Mouse (Mus musculus) ES-Bruce4 (cell line): Measurements from ENCODE around the gene Ap2b1. TPM values are rescaled to one million over a fixed set of nuclear protein-coding genes. Genes with fewer than 3 reads are reported as not detected.
"Not testable (repeated sequence)": the region's sequence is repeated elsewhere in the genome, so short reads cannot be mapped to it uniquely, and the experiment has no call there.

Experiments
- H3K27ac ChIP-seq: 2 replicates; pipeline ENCODE4 v1.5.1; 2012; ENCODE audit warnings: low read length, inconsistent platforms; ENCODE audit not compliant: insufficient read depth
- H3K27me3 ChIP-seq: 2 replicates; pipeline ENCODE4 v1.6.1; 2012; ENCODE audit warnings: mild to moderate bottlenecking, low read length, inconsistent platforms; ENCODE audit not compliant: control insufficient read depth, poor library complexity, insufficient read depth, severe bottlenecking
- H3K36me3 ChIP-seq: 2 replicates; pipeline ENCODE4 v1.6.1; 2012; ENCODE audit warnings: inconsistent platforms, mild to moderate bottlenecking, low read length, moderate library complexity; ENCODE audit not compliant: control insufficient read depth, poor library complexity, insufficient read depth, severe bottlenecking
- H3K4me1 ChIP-seq: one replicate; pipeline ENCODE4 v1.8.1; 2011; ENCODE audit warnings: low read length; ENCODE audit not compliant: control insufficient read depth, insufficient read depth
- H3K4me3 ChIP-seq: 2 replicates; pipeline ENCODE4 v1.5.1; 2011; ENCODE audit warnings: low read depth, mild to moderate bottlenecking, low read length
- H3K9ac ChIP-seq: 2 replicates; pipeline ENCODE4 v1.6.1; 2012; ENCODE audit warnings: low read depth, mild to moderate bottlenecking, inconsistent platforms; ENCODE audit not compliant: poor library complexity, severe bottlenecking
- H3K9me3 ChIP-seq: replicated peaks from 2 replicates; pipeline ENCODE4 v1.6.1; 2012; ENCODE audit warnings: mild to moderate bottlenecking, low read length, inconsistent platforms; ENCODE audit not compliant: control insufficient read depth, poor library complexity, insufficient read depth, severe bottlenecking
- CTCF ChIP-seq: IDR thresholded peaks from one replicate; pipeline ENCODE4 v1.8.1; 2011; ENCODE audit warnings: low read depth, low read length
- EP300 ChIP-seq: IDR thresholded peaks from 2 replicates; pipeline ENCODE4 v1.6.1; 2011; ENCODE audit warnings: low read depth, low read length; ENCODE audit not compliant: insufficient read depth
- POLR2A ChIP-seq: IDR thresholded peaks from one replicate; pipeline ENCODE4 v1.8.1; 2011; ENCODE audit warnings: low read length; ENCODE audit not compliant: insufficient read depth
- polyA plus RNA-seq: library from polyadenylated mRNA; stranded (reverse); fragments of >200 nt; gene quantifications from 2 replicates; pipeline ENCODE4 v1.2.4, GENCODE M21; 2011; ENCODE audit warnings: low read depth; ENCODE audit not compliant: missing spikeins, insufficient read depth, insufficient read length

The Ap2b1 gene
- 190 and 196 TPM in 2 replicates for polyA plus RNA-seq

DNA sequence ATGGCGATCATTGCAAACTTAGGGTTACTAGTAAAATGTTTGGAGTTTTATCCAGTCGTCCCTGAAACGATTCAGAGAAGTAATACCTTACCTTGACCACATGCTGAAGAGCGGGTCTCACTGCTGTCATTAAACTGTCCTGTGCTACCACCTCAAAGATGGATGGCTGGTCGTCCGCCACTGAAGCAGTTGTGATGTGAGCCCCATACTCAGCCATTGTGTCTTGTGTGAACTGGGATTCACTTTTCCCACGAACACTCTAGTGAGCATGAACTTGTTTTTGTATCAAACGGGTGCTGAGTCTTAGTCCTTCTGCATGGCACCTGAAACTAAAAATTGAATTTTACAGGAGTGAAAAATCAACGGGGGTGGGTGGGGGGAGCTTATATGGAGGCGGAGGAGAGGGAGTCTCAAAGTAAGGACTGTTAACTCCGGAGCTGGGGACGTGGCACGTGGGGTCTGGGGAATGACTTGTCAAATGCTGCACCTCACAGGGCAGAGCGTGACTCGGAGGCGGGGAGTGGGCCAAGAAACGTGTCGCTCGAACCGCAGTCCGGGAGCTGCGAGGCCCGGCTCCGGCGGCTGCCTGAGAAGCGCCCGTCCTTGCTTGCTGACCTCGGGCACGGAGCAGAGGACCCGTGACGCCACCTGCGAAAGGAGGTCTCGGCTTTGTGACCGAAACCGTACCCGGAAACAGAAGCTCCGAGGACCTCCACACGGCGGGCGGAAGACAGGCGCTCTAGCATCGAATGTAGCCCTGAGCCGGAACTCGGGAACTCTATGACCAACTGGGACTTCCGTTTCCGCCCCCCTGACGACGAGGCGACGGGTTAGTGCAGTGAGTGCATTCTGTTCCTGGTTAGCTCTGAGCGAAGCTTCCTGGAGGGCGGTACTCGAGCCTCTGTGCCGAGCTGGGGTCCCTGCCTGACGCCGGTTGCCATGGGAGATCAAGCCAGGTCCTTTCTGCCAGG, at the start of gene Ap2b1:
Gene Ap2b1, plus strand, starts transcription at position 800 of the 971 bp plus-strand sequence.
- Histone ChIP-seq H3K4me1 (peaks cover 2% of the 10 kb centered on the region), H3K27me3 (no peaks in the 10 kb centered on the region), H3K36me3 (peaks cover 31% of the 10 kb centered on the region), H3K9ac (peak within 1 kb of the TSS; percentile 81), H3K27ac (peak within 1 kb of the TSS; percentile 57), H3K4me3 (peak within 1 kb of the TSS; percentile 61), H3K9me3 (no peaks in the 10 kb centered on the region)
- TF ChIP-seq POLR2A (peak; percentile 92), EP300 (0 out of 2 replicates have a peak, but pooled peaks have one; percentile 47), CTCF (no peak)

DNA sequence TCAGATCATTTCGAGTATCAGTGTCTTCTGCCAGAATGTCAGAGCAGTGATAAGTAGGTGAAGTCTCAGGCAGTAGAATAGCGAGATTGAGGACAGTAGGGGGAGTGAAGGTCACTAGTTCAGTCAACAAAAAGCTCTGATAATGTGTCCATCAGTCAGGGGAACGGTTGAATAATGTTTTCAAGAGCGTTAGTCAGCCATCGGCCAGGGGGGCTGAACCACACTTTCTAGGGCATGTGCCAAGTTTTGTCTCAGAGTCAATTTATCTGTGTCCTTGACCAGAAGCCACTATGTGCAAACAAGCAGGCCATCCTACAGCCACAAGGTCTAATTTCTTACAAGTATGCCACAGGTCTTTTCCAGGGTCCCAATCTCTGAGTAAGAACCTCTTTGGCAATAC, 41.6 kb upstream of the Ap2b1 start:
- H3K27ac ChIP-seq, H3K4me1 ChIP-seq, H3K9me3 ChIP-seq, H3K27me3 ChIP-seq, H3K36me3 ChIP-seq, H3K4me3 ChIP-seq, H3K9ac ChIP-seq: not testable (repeated sequence)

DNA sequence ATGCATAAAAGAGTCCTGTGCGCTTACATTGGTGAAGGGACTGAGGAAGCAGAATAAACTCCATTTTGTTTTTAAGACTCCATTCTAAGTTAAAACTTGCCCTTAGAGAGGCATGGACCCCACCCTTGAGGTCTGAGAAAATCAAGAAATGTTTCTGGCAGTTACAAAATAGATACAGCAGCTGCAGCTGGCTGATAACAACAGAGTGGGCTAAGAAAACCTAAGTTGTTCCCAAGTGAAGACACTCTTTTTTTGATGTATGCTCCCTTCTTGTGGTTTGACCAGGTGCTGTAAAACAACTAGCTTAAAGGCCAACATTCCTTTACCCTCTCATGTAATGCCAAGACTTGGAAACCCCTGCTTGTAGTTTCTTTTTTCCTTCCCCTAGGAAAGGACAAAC, 36.2 kb upstream of the Ap2b1 start:
- TF ChIP-seq CTCF, result no peak
- no peak for TF ChIP-seq EP300
- TF ChIP-seq POLR2A, result no peak
- no peaks in the 10 kb centered on the region for H3K27me3 ChIP-seq

DNA sequence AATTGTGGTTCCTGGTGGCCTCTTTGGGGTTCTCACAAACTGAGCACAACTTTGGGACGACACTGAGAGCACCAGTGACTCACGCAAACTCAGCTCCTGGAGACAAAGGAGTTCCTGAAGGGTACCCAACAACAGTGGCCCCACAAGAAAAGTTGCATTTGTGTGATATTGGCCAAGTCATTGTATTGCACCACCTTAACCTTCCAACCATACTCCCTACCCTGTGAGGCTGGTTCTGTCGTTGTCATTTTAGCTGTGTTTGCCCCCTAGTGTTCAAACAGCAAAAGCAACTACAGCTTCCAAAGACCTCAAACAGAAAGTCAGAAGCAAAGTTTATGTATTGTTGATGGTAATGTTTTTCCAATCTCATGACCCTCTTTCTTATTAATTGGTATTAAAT, 35.7 kb upstream of the Ap2b1 start:
- no peaks in the 10 kb centered on the region for H3K9me3 ChIP-seq
- TF ChIP-seq POLR2A (no peak), EP300 (no peak), CTCF (no peak)
- H3K27me3 ChIP-seq, result no peaks in the 10 kb centered on the region

More for the DNA sequence above, 36.2 kb upstream of the Ap2b1 start:
- no peaks in the 10 kb centered on the region for H3K4me1 ChIP-seq
- no peak overlapping the region for H3K27ac ChIP-seq
- no peaks in the 10 kb centered on the region for H3K9me3 ChIP-seq
- no peaks in the 10 kb centered on the region for H3K36me3 ChIP-seq
- no peak overlapping the region for H3K4me3 ChIP-seq
- H3K9ac ChIP-seq, result no peak overlapping the region

DNA sequence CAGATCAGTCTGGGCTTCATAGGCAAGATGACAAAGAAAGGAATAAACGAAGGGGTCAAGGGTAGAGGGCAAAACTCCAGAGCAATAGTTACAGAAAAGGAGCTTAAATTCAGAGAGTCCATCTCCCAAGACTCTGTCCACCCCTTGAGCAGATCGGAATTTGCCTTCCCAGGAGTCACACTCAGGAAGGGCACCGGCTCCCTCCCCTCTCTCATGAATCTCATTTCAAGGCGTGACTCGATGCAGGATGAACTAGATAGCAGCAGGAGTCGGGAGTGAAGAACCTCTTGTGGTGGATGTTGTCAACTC, 28.0 kb upstream of the Ap2b1 start:
- Histone ChIP-seq H3K4me3 (peak overlapping the region; percentile 87), H3K9me3 (no peaks in the 10 kb centered on the region), H3K27ac (no peak overlapping the region), H3K27me3 (no peaks in the 10 kb centered on the region), H3K4me1 (peaks cover 2% of the 10 kb centered on the region), H3K36me3 (no peaks in the 10 kb centered on the region), H3K9ac (peak overlapping the region; percentile 54)
- TF ChIP-seq EP300, result no peak

More for the DNA sequence above, 35.7 kb upstream of the Ap2b1 start:
- no peaks in the 10 kb centered on the region for H3K36me3 ChIP-seq
- no peak overlapping the region for H3K9ac ChIP-seq
- H3K4me3 ChIP-seq, result no peak overlapping the region
- no peaks in the 10 kb centered on the region for H3K4me1 ChIP-seq
- H3K27ac ChIP-seq, result no peak overlapping the region

DNA sequence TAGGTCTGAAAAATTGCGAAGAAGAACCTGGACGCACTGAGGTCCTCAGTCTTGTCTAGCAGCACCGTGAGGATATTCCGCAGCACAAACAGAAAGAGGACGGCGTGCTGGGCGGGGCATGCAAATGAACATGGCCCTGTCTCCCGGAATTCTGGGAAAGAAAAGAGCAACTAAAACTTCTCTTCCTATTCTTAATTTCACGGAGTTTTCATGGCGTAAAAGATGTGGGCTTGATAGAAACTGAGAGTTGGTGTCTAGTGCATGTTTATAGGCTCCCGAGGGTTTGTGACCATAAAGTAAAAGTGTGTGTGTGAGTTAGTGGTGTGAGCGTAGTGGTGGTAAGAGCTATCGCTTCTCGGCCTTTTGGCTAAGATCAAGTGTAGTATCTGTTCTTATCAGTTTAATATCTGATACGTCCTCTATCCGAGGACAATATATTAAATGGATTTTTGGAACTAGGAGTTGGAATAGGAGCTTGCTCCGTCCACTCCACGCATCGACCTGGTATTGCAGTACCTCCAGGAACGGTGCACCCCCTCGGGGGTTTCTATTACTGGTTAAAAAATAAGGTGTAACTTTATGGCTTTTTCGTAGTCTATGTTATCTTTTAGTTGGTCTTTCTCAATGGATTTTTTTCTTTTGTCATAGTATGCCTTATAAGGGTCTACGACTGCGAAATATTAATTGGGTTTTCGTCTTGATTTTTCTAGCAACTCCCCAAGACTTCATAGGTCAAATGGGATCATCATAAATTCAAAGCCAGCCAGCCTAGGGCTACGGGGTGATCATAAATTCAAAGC, 27.5 kb upstream of the Ap2b1 start:
- Histone ChIP-seq H3K27ac (0 out of 2 replicates have a peak overlapping the region, but pooled peaks have one; percentile 26), H3K9me3 (no peaks in the 10 kb centered on the region), H3K36me3 (no peaks in the 10 kb centered on the region), H3K4me1 (peaks cover 2% of the 10 kb centered on the region), H3K4me3 (peak overlapping the region; percentile 87), H3K9ac (peak overlapping the region; percentile 54), H3K27me3 (no peaks in the 10 kb centered on the region)
- TF ChIP-seq POLR2A (peak; percentile 99), CTCF (no peak)
